Mouse (Mus musculus) intestine, embryonic 14.5 days (tissue): ENCODE data around the gene Pbx1. TPM values are rescaled to one million over a fixed set of nuclear protein-coding genes. Genes with fewer than 3 reads are reported as not detected.

Experiments
- ATAC-seq: fragments of 200-750 bp; cut with Nextera tagmentation; replicated peaks from 2 replicates; pipeline ENCODE4 v1.8.0; 2017; ENCODE audit warnings: low read depth, moderate number of reproducible peaks, moderate TSS enrichment, moderate library complexity; ENCODE audit not compliant: low FRiP score, low TSS enrichment
- DNase-seq: peaks from one replicate; pipeline ENCODE4 v3.0.0-alpha.2; 2018; ENCODE audit warnings: low spot score
- H3K27ac ChIP-seq: fragments of 300-500 bp; sonication (generic); 2 replicates; pipeline ENCODE4 v1.5.1; 2014; ENCODE audit warnings: low read depth, mild to moderate bottlenecking, control low read depth
- H3K27me3 ChIP-seq: fragments of 300-500 bp; sonication (generic); replicated peaks from 2 replicates; pipeline ENCODE4 v1.6.1; 2014; ENCODE audit warnings: low read length, control low read depth; ENCODE audit not compliant: control insufficient read depth, insufficient read depth
- H3K36me3 ChIP-seq: fragments of 300-500 bp; sonication (generic); 2 replicates; pipeline ENCODE4 v1.6.1; 2014; ENCODE audit warnings: low read length, control low read depth; ENCODE audit not compliant: control insufficient read depth, insufficient read depth
- H3K4me1 ChIP-seq: fragments of 300-500 bp; sonication (generic); replicated peaks from 2 replicates; pipeline ENCODE4 v1.6.1; 2014; ENCODE audit warnings: low read length, control low read depth, mixed read lengths; ENCODE audit not compliant: control insufficient read depth, insufficient read depth
- H3K4me2 ChIP-seq: fragments of 300-500 bp; sonication (generic); 2 replicates; pipeline ENCODE4 v1.6.1; 2014; ENCODE audit warnings: low read length
- H3K4me3 ChIP-seq: fragments of 300-500 bp; sonication (generic); 2 replicates; pipeline ENCODE4 v1.5.1; 2014; ENCODE audit warnings: low read depth, low read length, control low read depth, mixed read lengths
- H3K9ac ChIP-seq: fragments of 300-500 bp; sonication (generic); 2 replicates; pipeline ENCODE4 v1.6.1; 2014; ENCODE audit warnings: mild to moderate bottlenecking, low read length
- H3K9me3 ChIP-seq: fragments of 300-500 bp; sonication (generic); 2 replicates; pipeline ENCODE4 v1.6.1; 2016; ENCODE audit warnings: low read length, control low read depth; ENCODE audit not compliant: control insufficient read depth
- WGBS: fragments of 180-500 bp; shearing (Covaris S2); extraction: QIAGEN DNeasy Blood & Tissue Kit; methylation state at CpG from one replicate; pipeline ENCODE4 v1.1.7; 2014; 5-methylcytosine and 5-hydroxymethylcytosine counted together
- polyA plus RNA-seq: library from polyadenylated mRNA; unstranded; fragments of >200 nt; fragmentation: Nextera tagmentation; extraction: Ambion mirVana; gene quantifications from 2 replicates; pipeline ENCODE4 v1.2.1, GENCODE M21; 2014

Gene Pbx1
- polyA plus RNA-seq, 1 experiment from 2014 or later = 37.3 TPM

- ATAC-seq (no peak), DNase-seq (no peak)
- peaks cover 36% of the 10 kb centered on the region for H3K4me1 ChIP-seq
- no peak overlapping the region for H3K9ac ChIP-seq
- H3K27me3 ChIP-seq = no peaks in the 10 kb centered on the region
- 89% methylated on average over 6 of the region's 6 CpGs for WGBS
- no peak overlapping the region for H3K4me2 ChIP-seq
- H3K36me3 ChIP-seq = no peaks in the 10 kb centered on the region
- H3K4me3 ChIP-seq = no peak overlapping the region
- H3K9me3 ChIP-seq = no peaks in the 10 kb centered on the region
- 0 out of 2 replicates have a peak overlapping the region, but pooled peaks have one; percentile 3 for H3K27ac ChIP-seq
These were observed 140.4 kb downstream of the Pbx1 start for GRCm38 (mm10) chr1:168291643-168292040.

- ATAC-seq (no peak), DNase-seq (no peak)
- Histone ChIP-seq H3K4me3 (no peak overlapping the region), H3K9me3 (no peaks in the 10 kb centered on the region), H3K4me2 (no peak overlapping the region), H3K27ac (0 out of 2 replicates have a peak overlapping the region, but pooled peaks have one; percentile 3), H3K36me3 (no peaks in the 10 kb centered on the region), H3K27me3 (no peaks in the 10 kb centered on the region), H3K4me1 (peaks cover 33% of the 10 kb centered on the region), H3K9ac (no peak overlapping the region)
- 58% methylated on average over 11 of the region's 11 CpGs for WGBS
These were observed 140.9 kb downstream of the Pbx1 start for GRCm38 (mm10) chr1:168291001-168291642.

GRCm38 (mm10) chr1:168290236-168290985, 141.7 kb downstream of the Pbx1 start:
- Histone ChIP-seq H3K4me1 (peaks cover 30% of the 10 kb centered on the region), H3K4me2 (no peak overlapping the region), H3K27me3 (no peaks in the 10 kb centered on the region), H3K36me3 (no peaks in the 10 kb centered on the region), H3K4me3 (no peak overlapping the region), H3K27ac (no peak overlapping the region), H3K9me3 (no peaks in the 10 kb centered on the region), H3K9ac (no peak overlapping the region)
- ATAC-seq (no peak), DNase-seq (no peak)
- 87% methylated on average over 8 of the region's 8 CpGs for WGBS

- peaks cover 44% of the 10 kb centered on the region for H3K4me1 ChIP-seq
- WGBS = 46% methylated on average over 10 of the region's 10 CpGs
- H3K27ac ChIP-seq = no peak overlapping the region
- no peaks in the 10 kb centered on the region for H3K36me3 ChIP-seq
- no peak overlapping the region for H3K9ac ChIP-seq
- no peaks in the 10 kb centered on the region for H3K27me3 ChIP-seq
- H3K9me3 ChIP-seq = no peaks in the 10 kb centered on the region
- ATAC-seq (peak; percentile 44), DNase-seq (no peak)
- H3K4me2 ChIP-seq = no peak overlapping the region
- H3K4me3 ChIP-seq = no peak overlapping the region
These were observed 143.1 kb downstream of the Pbx1 start for GRCm38 (mm10) chr1:168288891-168289545.

GRCm38 (mm10) chr1:168287843-168288591, 144.1 kb downstream of the Pbx1 start:
- no peaks in the 10 kb centered on the region for H3K27me3 ChIP-seq
- H3K4me1 ChIP-seq = peaks cover 52% of the 10 kb centered on the region
- DNase-seq = no peak
- H3K36me3 ChIP-seq = no peaks in the 10 kb centered on the region
- H3K27ac ChIP-seq = peak overlapping the region; percentile 54; the same call in 1 of the 2 replicates
- 30% methylated on average over 23 of the region's 23 CpGs for WGBS
- no peak overlapping the region for H3K9ac ChIP-seq
- no peaks in the 10 kb centered on the region for H3K9me3 ChIP-seq
- peak; percentile 26 for ATAC-seq
- H3K4me3 ChIP-seq = no peak overlapping the region
- H3K4me2 ChIP-seq = 0 out of 2 replicates have a peak overlapping the region, but pooled peaks have one; percentile 4

- no peaks in the 10 kb centered on the region for H3K9me3 ChIP-seq
- ATAC-seq (no peak), DNase-seq (no peak)
- H3K4me1 ChIP-seq = peaks cover 51% of the 10 kb centered on the region
- H3K9ac ChIP-seq = no peak overlapping the region
- H3K27me3 ChIP-seq = no peaks in the 10 kb centered on the region
- WGBS = 60% methylated on average over 2 of the region's 2 CpGs
- no peaks in the 10 kb centered on the region for H3K36me3 ChIP-seq
- H3K4me2 ChIP-seq = no peak overlapping the region
- H3K27ac ChIP-seq = no peak overlapping the region
- no peak overlapping the region for H3K4me3 ChIP-seq
These were observed 145.0 kb downstream of the Pbx1 start for GRCm38 (mm10) chr1:168286862-168287650.

- WGBS = 30% methylated on average over 9 of the region's 9 CpGs
- no peak for DNase-seq
- Histone ChIP-seq H3K4me2 (no peak overlapping the region), H3K9ac (no peak overlapping the region), H3K27me3 (no peaks in the 10 kb centered on the region), H3K36me3 (no peaks in the 10 kb centered on the region), H3K9me3 (no peaks in the 10 kb centered on the region), H3K4me3 (no peak overlapping the region), H3K4me1 (peaks cover 44% of the 10 kb centered on the region), H3K27ac (no peak overlapping the region)
- no peak for ATAC-seq
These were observed 147.4 kb downstream of the Pbx1 start for GRCm38 (mm10) chr1:168284566-168285141.
